Mouse (Mus musculus): Measurements from ENCODE around the gene Irf1. TPM values are rescaled to one million over a fixed set of nuclear protein-coding genes. Genes with fewer than 3 reads are reported as not detected.

Gene Irf1
- polyA plus RNA-seq, 1 experiment from 2014 or later = 14.6 TPM

GRCm38 (mm10) chr11:53820516-53821170, 50.8 kb downstream of the Irf1 start:
- H3K4me2 ChIP-seq = no peak overlapping the region
- WGBS = 89% methylated on average over 13 of the region's 13 CpGs
- no peak for ATAC-seq (ENCODE audit: insufficient number of reproducible peaks, low FRiP score, low TSS enrichment, low read depth)
- no peak overlapping the region for H3K9ac ChIP-seq
- no peaks in the 10 kb centered on the region for H3K4me1 ChIP-seq
- H3K9me3 ChIP-seq = no peaks in the 10 kb centered on the region
- no peaks in the 10 kb centered on the region for H3K36me3 ChIP-seq
- no peaks in the 10 kb centered on the region for H3K27me3 ChIP-seq
- H3K27ac ChIP-seq = no peak overlapping the region
- no peak overlapping the region for H3K4me3 ChIP-seq

- no peak overlapping the region for H3K9ac ChIP-seq
- no peak overlapping the region for H3K27ac ChIP-seq
- no peak overlapping the region for H3K4me3 ChIP-seq
- H3K4me1 ChIP-seq = no peaks in the 10 kb centered on the region
- no peak overlapping the region for H3K4me2 ChIP-seq
- no peak for ATAC-seq (ENCODE audit: insufficient number of reproducible peaks, low FRiP score, low TSS enrichment, low read depth)
- no peaks in the 10 kb centered on the region for H3K27me3 ChIP-seq
- no peaks in the 10 kb centered on the region for H3K9me3 ChIP-seq
- 80% methylated on average over 11 of the region's 11 CpGs for WGBS
- no peaks in the 10 kb centered on the region for H3K36me3 ChIP-seq
Measured at GRCm38 (mm10) chr11:53821230-53821944, 51.6 kb downstream of the Irf1 start.

GRCm38 (mm10) chr11:53821945-53822338, 52.1 kb downstream of the Irf1 start:
- WGBS = 92% methylated on average over 3 of the region's 3 CpGs
- no peaks in the 10 kb centered on the region for H3K9me3 ChIP-seq
- H3K36me3 ChIP-seq = no peaks in the 10 kb centered on the region
- H3K4me2 ChIP-seq = no peak overlapping the region
- ATAC-seq (ENCODE audit: insufficient number of reproducible peaks, low FRiP score, low TSS enrichment, low read depth) = no peak
- no peak overlapping the region for H3K4me3 ChIP-seq
- no peak overlapping the region for H3K9ac ChIP-seq
- no peaks in the 10 kb centered on the region for H3K4me1 ChIP-seq
- no peaks in the 10 kb centered on the region for H3K27me3 ChIP-seq
- no peak overlapping the region for H3K27ac ChIP-seq

GRCm38 (mm10) chr11:53825409-53825808, 55.6 kb downstream of the Irf1 start:
- H3K4me2 ChIP-seq = no peak overlapping the region
- no peaks in the 10 kb centered on the region for H3K4me1 ChIP-seq
- WGBS = 84% methylated on average over 4 of the region's 4 CpGs
- H3K27ac ChIP-seq = no peak overlapping the region
- H3K36me3 ChIP-seq = no peaks in the 10 kb centered on the region
- H3K9ac ChIP-seq = no peak overlapping the region
- ATAC-seq (ENCODE audit: insufficient number of reproducible peaks, low FRiP score, low TSS enrichment, low read depth) = no peak
- H3K27me3 ChIP-seq = no peaks in the 10 kb centered on the region
- no peak overlapping the region for H3K4me3 ChIP-seq
- H3K9me3 ChIP-seq = no peaks in the 10 kb centered on the region

Small RNA genes within 50 kb of the gene (microRNA-seq; reads per million reads assigned to microRNA genes)
- not detected for gene Mir7671

Other genes starting within 250 kb of the Irf1 start
- gene Kif3a, start 202.6 kb upstream of the Irf1 start, polyA plus RNA-seq (2015; fragmentation: Nextera tagmentation; extraction: Ambion mirVana) = 69.2 and 82.2 TPM in 2 replicates
- gene Il4, start 151.3 kb upstream of the Irf1 start, polyA plus RNA-seq (2015; fragmentation: Nextera tagmentation; extraction: Ambion mirVana) = 1.8 and 2.6 TPM in 2 replicates
- not detected in 2 replicates for gene Il13, start 135.3 kb upstream of the Irf1 start, polyA plus RNA-seq (2015; fragmentation: Nextera tagmentation; extraction: Ambion mirVana)
- gene Rad50, start 62.7 kb upstream of the Irf1 start, polyA plus RNA-seq (2015; fragmentation: Nextera tagmentation; extraction: Ambion mirVana) = 26.0 and 28.0 TPM in 2 replicates
- not detected in 2 replicates for gene Il5, start 49.2 kb upstream of the Irf1 start, polyA plus RNA-seq (2015; fragmentation: Nextera tagmentation; extraction: Ambion mirVana)
- gene Gm17334, start 3.2 kb downstream of the Irf1 start, polyA plus RNA-seq (2015; fragmentation: Nextera tagmentation; extraction: Ambion mirVana) = 0.22 TPM in 1 of 2 replicates, not detected in the other
- gene Gm12216, start 89.2 kb downstream of the Irf1 start, polyA plus RNA-seq (2015; fragmentation: Nextera tagmentation; extraction: Ambion mirVana) = 0.37 TPM in 2 replicates
- 7.6 and 8.2 TPM in 2 replicates for gene Slc22a5, start 121.6 kb downstream of the Irf1 start, polyA plus RNA-seq (2015; fragmentation: Nextera tagmentation; extraction: Ambion mirVana)
- 4.3 and 5.0 TPM in 2 replicates for gene Slc22a21, start 210.3 kb downstream of the Irf1 start, polyA plus RNA-seq (2015; fragmentation: Nextera tagmentation; extraction: Ambion mirVana)